Mouse (Mus musculus) small intestine, adult 2 months (tissue): Measurements from ENCODE around the gene Lonp2.

Experiments used
- CTCF ChIP-seq: fragments of 200-500 bp; IDR thresholded peaks from 2 replicates; pipeline ENCODE4 v1.5.1; 2012; ENCODE audit warnings: low read depth, mild to moderate bottlenecking, control low read depth, inconsistent platforms, low read length, moderate library complexity, mixed read lengths; ENCODE audit not compliant: insufficient replicate concordance, insufficient read length; ENCODE audit errors: extremely low read depth
- POLR2A ChIP-seq: fragments of 200-500 bp; IDR thresholded peaks from 2 replicates; pipeline ENCODE4 v1.6.1; 2012; ENCODE audit warnings: low read depth, mild to moderate bottlenecking, control low read depth, inconsistent platforms, low read length, moderate library complexity

DNA sequence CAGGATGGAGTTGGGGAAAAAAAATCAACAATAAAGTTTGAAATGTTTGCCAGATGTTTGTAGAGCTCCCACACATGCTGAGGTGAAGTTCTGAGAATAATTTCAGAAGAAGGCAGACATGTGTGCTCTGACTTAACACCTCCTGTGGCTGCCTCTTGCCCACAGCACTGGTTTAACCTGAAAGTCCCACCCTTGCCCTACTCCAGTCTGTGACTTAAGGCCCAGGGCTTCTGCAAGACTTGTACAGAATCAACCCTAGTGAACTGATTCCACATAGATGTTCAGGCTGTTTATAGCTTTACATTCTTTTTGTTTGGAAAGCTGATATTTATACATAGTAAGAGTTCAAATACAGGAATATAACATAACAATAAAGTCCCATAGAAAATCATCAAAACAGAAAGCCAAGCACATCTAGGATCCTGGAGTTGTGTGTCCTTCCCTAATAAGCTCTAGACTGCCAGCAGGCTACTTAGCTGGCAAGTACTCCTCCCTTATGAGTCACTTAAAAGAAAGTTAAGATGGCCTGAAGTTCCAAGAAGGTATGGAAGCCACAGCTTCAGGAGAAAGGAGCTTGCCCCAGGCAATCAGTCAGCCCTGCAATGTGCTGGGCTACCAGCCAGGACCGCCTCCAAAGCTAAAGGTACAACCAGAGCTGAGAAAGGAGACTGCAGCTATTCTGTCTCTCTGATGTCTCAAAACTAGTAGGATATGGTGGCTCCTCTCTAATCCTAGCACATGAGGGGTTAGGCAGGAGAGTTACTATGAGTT is 146.3 kb downstream of the Lonp2 start:
- TF ChIP-seq CTCF (no peak), POLR2A (no peak)
